Mouse (Mus musculus) induced T-regulatory cell, adult 2 months (primary cell): ENCODE measurements around the gene Fasn.

Experiments
- DNase-seq: peaks from one replicate; pipeline ENCODE4 v3.0.0-alpha.2; 2012; ENCODE audit warnings: low read depth

The Fasn gene

GRCm38 (mm10) chr11:120828416-120828815 is 4.1 kb upstream of the Fasn start:
- DNase-seq: no peak

GRCm38 (mm10) chr11:120826016-120826953 is 1.9 kb upstream of the Fasn start:
- DNase-seq: no peak

GRCm38 (mm10) chr11:120825289-120825863 is 1.0 kb upstream of the Fasn start:
- peak; percentile 55 for DNase-seq

GRCm38 (mm10) chr11:120824787-120825288 is 491 bp upstream of the Fasn start:
- DNase-seq: no peak

GRCm38 (mm10) chr11:120823551-120823947 is 798 bp downstream of the Fasn start:
- DNase-seq: no peak

- peak; percentile 53 for DNase-seq
Measured at GRCm38 (mm10) chr11:120822831-120823550, 1.4 kb downstream of the Fasn start.

GRCm38 (mm10) chr11:120822321-120822720 is 2.0 kb downstream of the Fasn start:
- DNase-seq: peak; percentile 15

GRCm38 (mm10) chr11:120821076-120821922 is 3.0 kb downstream of the Fasn start:
- DNase-seq: no peak

- no peak for DNase-seq
Measured at GRCm38 (mm10) chr11:120820546-120820945, 3.8 kb downstream of the Fasn start.

- no peak for DNase-seq
Measured at GRCm38 (mm10) chr11:120819556-120819955, 4.8 kb downstream of the Fasn start.

- DNase-seq: no peak
Measured at GRCm38 (mm10) chr11:120818251-120818650, 6.1 kb downstream of the Fasn start.

GRCm38 (mm10) chr11:120817358-120817757 is 7.0 kb downstream of the Fasn start:
- no peak for DNase-seq

GRCm38 (mm10) chr11:120812068-120812467 is 12.3 kb downstream of the Fasn start:
- DNase-seq: no peak

- no peak for DNase-seq
Measured at GRCm38 (mm10) chr11:120808010-120808409, 16.3 kb downstream of the Fasn start.

- DNase-seq: no peak
Measured at GRCm38 (mm10) chr11:120805375-120806298, 18.7 kb downstream of the Fasn start.

- no peak for DNase-seq
Measured at GRCm38 (mm10) chr11:120804769-120805168, 19.6 kb downstream of the Fasn start.

GRCm38 (mm10) chr11:120804274-120804673 is 20.1 kb downstream of the Fasn start:
- DNase-seq: no peak

GRCm38 (mm10) chr11:120800061-120800904 is 24.1 kb downstream of the Fasn start:
- DNase-seq: peak; percentile 91

- DNase-seq: no peak
Measured at GRCm38 (mm10) chr11:120799316-120799890, 24.9 kb downstream of the Fasn start.
